Comparison of ENCODE assay signal across 8 mouse cellular contexts in the genomic region with DNA sequence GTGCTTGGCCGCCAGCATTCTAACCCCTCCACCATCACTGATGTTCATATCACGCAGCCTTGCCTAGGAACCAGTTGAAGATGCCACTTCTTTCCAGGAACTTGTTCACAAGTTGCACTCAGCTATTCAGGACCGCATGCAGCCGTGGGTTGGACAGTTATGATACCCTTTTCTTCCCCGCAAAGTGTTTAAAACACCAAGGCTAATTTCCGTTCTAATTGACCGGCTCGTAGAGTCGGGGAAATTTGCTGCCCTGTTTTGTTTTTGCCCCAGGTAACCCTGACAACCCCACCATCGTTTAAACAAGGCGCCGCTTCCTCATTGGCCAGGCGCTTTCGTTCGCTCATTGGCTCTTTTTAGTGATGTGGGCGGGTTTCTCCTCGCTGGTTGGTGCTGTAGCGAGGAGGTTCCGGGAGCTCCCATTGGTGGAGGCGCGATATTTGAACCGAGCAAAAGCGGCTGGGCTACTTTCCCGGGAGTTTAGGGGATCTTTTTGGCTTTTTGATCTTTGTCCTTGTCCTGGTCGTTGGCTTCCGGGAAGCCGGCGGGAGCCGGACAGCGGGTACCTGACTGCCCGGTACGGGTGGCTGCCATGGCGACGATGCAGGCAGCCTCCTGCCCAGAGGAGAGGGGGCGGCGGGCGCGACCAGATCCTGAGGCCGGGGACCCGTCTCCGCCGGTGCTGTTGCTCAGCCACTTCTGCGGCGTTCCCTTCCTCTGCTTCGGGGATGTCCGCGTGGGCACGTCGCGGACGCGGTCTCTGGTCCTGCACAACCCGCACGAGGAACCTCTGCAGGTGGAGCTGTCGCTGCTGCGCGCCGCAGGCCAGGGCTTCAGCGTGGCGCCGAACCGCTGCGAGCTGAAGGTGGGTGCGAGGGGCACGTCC. TPM values are rescaled to one million over a fixed set of nuclear protein-coding genes. Genes with fewer than 3 reads are reported as not detected.
DNase-seq lines count a peak whose midpoint lies in the region; ATAC-seq lines count a peak whose summit lies in the region.

Aspm (plus strand) TSS at position 433 of the 886 bp plus-strand sequence.

- peak within 1 kb of the TSS; percentile 89 for H3K4me2 ChIP-seq in intestine, embryonic 14.5 days (ENCODE audit: low read length)

- peak; percentile 99 for ATAC-seq in intestine, embryonic 14.5 days (replicated peaks; ENCODE audit: low FRiP score, low TSS enrichment, low read depth)

- intact Hi-C loops in left cerebral cortex, postnatal 14 days (cut with DNase I), result no loop called here

- H3K36me3 ChIP-seq in intestine, embryonic 14.5 days (ENCODE audit: control insufficient read depth, insufficient read depth, low read length), result peaks cover 21% of the 10 kb centered on the region

- peak within 1 kb of the TSS; percentile 79 for H3K4me3 ChIP-seq in intestine, embryonic 14.5 days (ENCODE audit: low read depth, low read length)

- no peaks in the 10 kb centered on the region for H3K9me3 ChIP-seq in intestine, embryonic 14.5 days (ENCODE audit: control insufficient read depth, low read length)

- peak within 1 kb of the TSS; percentile 65 for H3K27ac ChIP-seq in intestine, embryonic 14.5 days (ENCODE audit: low read depth)

- WGBS in intestine, embryonic 14.5 days, result 1% methylated on average over 57 of the region's 65 CpGs

- peak; percentile 71 to 72 for DNase-seq in adrenal gland, adult 18-20 months (ENCODE audit: low spot score in 2 of 2)
- peak; percentile 96 for DNase-seq in embryo, embryonic 11 days
- DNase-seq in gastrocnemius, postnatal 25 days, result peak; percentile 89
- peak; percentile 93 for DNase-seq in intestine, embryonic 14.5 days (ENCODE audit: low spot score)
- peak; percentile 90 to 94 for DNase-seq in left cerebral cortex, postnatal 14 days (ENCODE audit: low spot score in 2 of 2)
- DNase-seq in mesoderm, embryonic 11.5 days (ENCODE audit: low read depth, low spot score), result peak; percentile 97
- DNase-seq in right cerebral cortex, postnatal 36 days (ENCODE audit: low spot score in 2 of 2), result peak; percentile 80 to 86
- DNase-seq in yolk sac, embryonic 10.5 days (ENCODE audit: low spot score), result peak; percentile 93

- H3K27me3 ChIP-seq in intestine, embryonic 14.5 days (replicated peaks; ENCODE audit: control insufficient read depth, insufficient read depth, low read length), result no peaks in the 10 kb centered on the region

- H3K4me1 ChIP-seq in intestine, embryonic 14.5 days (replicated peaks; ENCODE audit: control insufficient read depth, insufficient read depth, low read length), result peaks cover 11% of the 10 kb centered on the region; the same call in 1 of the 2 replicates

- peak within 1 kb of the TSS; percentile 65 for H3K9ac ChIP-seq in intestine, embryonic 14.5 days (ENCODE audit: low read length)

RNA-seq across cellular contexts. Expression of gene Aspm, which starts in this region (rescaled TPM):
- total RNA-seq in adrenal gland, adult 18-20 months (2021), result under 1 TPM; 0.48 to 0.86 TPM
- total RNA-seq in gastrocnemius, postnatal 25 days (2021), result under 1 TPM; 0.41 to 0.51 TPM
- 17.3 and 19.1 TPM in 2 replicates for polyA plus RNA-seq in intestine, embryonic 14.5 days (2014; fragmentation: Nextera tagmentation; extraction: Ambion mirVana)
- total RNA-seq in left cerebral cortex, postnatal 14 days (2021), result 1 to 10 TPM in 1 of 2 experiments, under 1 TPM in 1; 0.95 to 1.4 TPM

Comparison
In these comparisons a context has a peak if more than half of its experiments do, and no peak if none do; other contexts are left out.
1. Peak in every context shown above with its lines: DNase-seq, ATAC-seq, H3K4me3 ChIP-seq and H3K27ac ChIP-seq.
2. Peak in DNase-seq in adrenal gland, adult 18-20 months; RNA of the gene not detected or under 1 TPM.
3. Peak in DNase-seq in gastrocnemius, postnatal 25 days; RNA of the gene not detected or under 1 TPM.